Mouse (Mus musculus) cerebellum, adult 2 months (tissue): ENCODE data around the gene Apopt1.

ENCODE experiments used
- CTCF ChIP-seq: fragments of 200-500 bp; IDR thresholded peaks from 2 replicates; pipeline ENCODE4 v1.5.1; 2011; ENCODE audit warnings: low read depth, mild to moderate bottlenecking, control low read depth, low read length, moderate library complexity, borderline replicate concordance; ENCODE audit not compliant: insufficient read depth
- POLR2A ChIP-seq: fragments of 200-500 bp; IDR thresholded peaks from 2 replicates; pipeline ENCODE4 v1.6.1; 2011; ENCODE audit warnings: low read length, control low read depth, borderline replicate concordance; ENCODE audit not compliant: insufficient read depth

DNA sequence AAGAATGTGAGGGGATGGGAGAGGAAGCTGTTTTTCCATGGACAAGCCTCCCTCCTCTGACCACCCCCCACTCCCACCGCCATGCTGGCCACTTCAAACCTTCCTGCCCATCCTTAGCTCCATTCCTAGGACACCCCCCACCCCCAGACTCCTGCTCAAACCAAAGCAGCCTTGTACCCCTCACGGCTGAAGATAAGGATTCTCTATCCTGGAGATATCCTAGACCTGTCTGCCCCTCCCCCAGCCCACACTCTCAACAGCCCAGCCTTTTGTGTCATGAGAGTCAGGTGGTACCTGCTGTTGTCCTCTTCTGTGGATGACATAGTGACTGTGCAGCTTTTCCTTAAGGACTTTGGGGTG lies 25.0 kb upstream of the Apopt1 start:
- TF ChIP-seq POLR2A (no peak), CTCF (no peak)
